Mouse (Mus musculus) heart, postnatal 0 days (tissue): ENCODE measurements at regions not wholly inside any gene's neighbourhood (a gene's known extent, or its start where the extent isn't known, plus 50 kb on each side); places are given as distances from the start of the nearest gene placed in this dataset.

Experiments
- ATAC-seq: fragments of 200-750 bp; cut with Nextera tagmentation; 2 replicates; pipeline ENCODE4 v1.8.0; 2017; ENCODE audit warnings: low read depth, moderate number of reproducible peaks, moderate library complexity; ENCODE audit not compliant: insufficient read depth
- DNase-seq: peaks from one replicate; pipeline ENCODE4 v3.0.0-alpha.2; 2016; ENCODE audit warnings: low spot score
- H3K27ac ChIP-seq: fragments of 300-500 bp; sonication (generic); 2 replicates; pipeline ENCODE4 v1.5.1; 2014; ENCODE audit warnings: low read depth, mild to moderate bottlenecking
- H3K27me3 ChIP-seq: fragments of 300-500 bp; sonication (generic); 2 replicates; pipeline ENCODE4 v1.6.1; 2014; ENCODE audit warnings: low read length, mixed read lengths; ENCODE audit not compliant: control insufficient read depth, insufficient read depth
- H3K36me3 ChIP-seq: fragments of 300-500 bp; sonication (generic); replicated peaks from 2 replicates; pipeline ENCODE4 v1.6.1; 2014; ENCODE audit warnings: low read length, mixed read lengths; ENCODE audit not compliant: control insufficient read depth, insufficient read depth
- H3K4me1 ChIP-seq: fragments of 300-500 bp; sonication (generic); 2 replicates; pipeline ENCODE4 v1.6.1; 2014; ENCODE audit warnings: antibody characterized with exemption; ENCODE audit not compliant: control insufficient read depth, insufficient read depth
- H3K4me2 ChIP-seq: fragments of 300-500 bp; sonication (generic); 2 replicates; pipeline ENCODE4 v1.6.1; 2014; ENCODE audit warnings: low read depth, mild to moderate bottlenecking, low read length, moderate library complexity
- H3K4me3 ChIP-seq: fragments of 300-500 bp; sonication (generic); 2 replicates; pipeline ENCODE4 v1.5.1; 2014; ENCODE audit warnings: low read depth, low read length
- H3K9ac ChIP-seq: fragments of 300-500 bp; sonication (generic); replicated peaks from 2 replicates; pipeline ENCODE4 v1.6.1; 2014; ENCODE audit warnings: low read depth, low read length, mixed read lengths
- H3K9me3 ChIP-seq: fragments of 300-500 bp; sonication (generic); replicated peaks from 2 replicates; pipeline ENCODE4 v1.6.1; 2016; ENCODE audit warnings: low read length; ENCODE audit not compliant: control insufficient read depth
- CTCF ChIP-seq: IDR thresholded peaks from 2 replicates; pipeline ENCODE4 v1.5.1; 2016; ENCODE audit warnings: antibody characterized with exemption, control low read depth, low read depth
- EP300 ChIP-seq: IDR thresholded peaks from 2 replicates; pipeline ENCODE4 v1.6.1; 2016; ENCODE audit warnings: antibody characterized with exemption, low read depth
- WGBS: fragments of 180-500 bp; shearing (Covaris S2); extraction: QIAGEN DNeasy Blood & Tissue Kit; methylation state at CpG from one replicate; pipeline ENCODE4 v1.1.7; 2014; 5-methylcytosine and 5-hydroxymethylcytosine counted together

GRCm38 (mm10) chr4:87369626-87370234, 139.5 kb upstream of the Slc24a2 start:
- no peak for DNase-seq
- H3K27ac ChIP-seq: no peak overlapping the region
- no peaks in the 10 kb centered on the region for H3K27me3 ChIP-seq
- H3K4me1 ChIP-seq: no peaks in the 10 kb centered on the region
- peak overlapping the region; percentile 29 for H3K4me3 ChIP-seq
- 11% methylated on average over 14 of the region's 14 CpGs for WGBS
- H3K36me3 ChIP-seq: no peaks in the 10 kb centered on the region
- no peak for ATAC-seq
- peak overlapping the region; percentile 49 for H3K4me2 ChIP-seq
- H3K9me3 ChIP-seq: no peaks in the 10 kb centered on the region
- TF ChIP-seq EP300 (no peak), CTCF (no peak)
- 0 out of 2 replicates have a peak overlapping the region, but pooled peaks have one; percentile 3 for H3K9ac ChIP-seq

GRCm38 (mm10) chr4:87368413-87369160, 138.3 kb upstream of the Slc24a2 start:
- DNase-seq: peak; percentile 43
- peak; percentile 59 for ATAC-seq
- Histone ChIP-seq H3K27me3 (no peaks in the 10 kb centered on the region), H3K9me3 (no peaks in the 10 kb centered on the region), H3K4me1 (no peaks in the 10 kb centered on the region), H3K27ac (no peak overlapping the region), H3K4me3 (peak overlapping the region; percentile 53), H3K9ac (no peak overlapping the region), H3K4me2 (peak overlapping the region; percentile 80), H3K36me3 (no peaks in the 10 kb centered on the region)
- TF ChIP-seq CTCF (peak; percentile 66), EP300 (no peak)
- WGBS: 8% methylated on average over 20 of the region's 20 CpGs

GRCm38 (mm10) chr4:87367732-87368412, 137.6 kb upstream of the Slc24a2 start:
- peak overlapping the region; percentile 53 for H3K4me3 ChIP-seq
- H3K27me3 ChIP-seq: no peaks in the 10 kb centered on the region
- 8% methylated on average over 19 of the region's 19 CpGs for WGBS
- no peaks in the 10 kb centered on the region for H3K9me3 ChIP-seq
- peak; percentile 94 for TF ChIP-seq CTCF
- TF ChIP-seq EP300: no peak
- peak overlapping the region; percentile 80 for H3K4me2 ChIP-seq
- no peaks in the 10 kb centered on the region for H3K4me1 ChIP-seq
- DNase-seq (peak; percentile 84), ATAC-seq (peak; percentile 80)
- no peaks in the 10 kb centered on the region for H3K36me3 ChIP-seq
- H3K9ac ChIP-seq: no peak overlapping the region
- no peak overlapping the region for H3K27ac ChIP-seq

GRCm38 (mm10) chr4:87362201-87362600, 131.9 kb upstream of the Slc24a2 start:
- Histone ChIP-seq H3K4me3 (no peak overlapping the region), H3K9ac (no peak overlapping the region), H3K27me3 (no peaks in the 10 kb centered on the region), H3K27ac (no peak overlapping the region), H3K9me3 (no peaks in the 10 kb centered on the region), H3K4me2 (no peak overlapping the region), H3K4me1 (no peaks in the 10 kb centered on the region), H3K36me3 (no peaks in the 10 kb centered on the region)
- WGBS: 17% methylated on average over 6 of the region's 6 CpGs
- DNase-seq: peak; percentile 30
- peak; percentile 74 for ATAC-seq
- no peak for TF ChIP-seq EP300
- TF ChIP-seq CTCF: peak; percentile 63

- DNase-seq: peak; percentile 11
- peak overlapping the region; percentile 34; the same call in 1 of the 2 replicates for H3K4me2 ChIP-seq
- no peaks in the 10 kb centered on the region for H3K36me3 ChIP-seq
- no peaks in the 10 kb centered on the region for H3K9me3 ChIP-seq
- TF ChIP-seq EP300 (no peak), CTCF (peak; percentile 46)
- H3K27me3 ChIP-seq: no peaks in the 10 kb centered on the region
- no peaks in the 10 kb centered on the region for H3K4me1 ChIP-seq
- H3K4me3 ChIP-seq: no peak overlapping the region
- WGBS: 36% methylated on average over 9 of the region's 9 CpGs
- no peak overlapping the region for H3K9ac ChIP-seq
- no peak overlapping the region for H3K27ac ChIP-seq
- ATAC-seq: no peak
These were observed 129.2 kb upstream of the Slc24a2 start for GRCm38 (mm10) chr4:87359483-87359882.
